Mouse (Mus musculus) midbrain, embryonic 15.5 days (tissue): ENCODE measurements around the gene Olfr161. TPM values are rescaled to one million over a fixed set of nuclear protein-coding genes. Genes with fewer than 3 reads are reported as not detected.
"Not testable (repeated sequence)": the region's sequence is repeated elsewhere in the genome, so short reads cannot be mapped to it uniquely, and the experiment has no call there.

Experiments used
- ATAC-seq: fragments of 200-750 bp; cut with Nextera tagmentation; replicated peaks from 2 replicates; pipeline ENCODE4 v1.8.0; 2017; ENCODE audit warnings: moderate TSS enrichment
- H3K27ac ChIP-seq: fragments of 300-500 bp; sonication (generic); 2 replicates; pipeline ENCODE4 v1.5.1; 2015; ENCODE audit warnings: mild to moderate bottlenecking, inconsistent platforms
- H3K27me3 ChIP-seq: fragments of 300-500 bp; sonication (generic); replicated peaks from 2 replicates; pipeline ENCODE4 v1.6.1; 2015; ENCODE audit warnings: inconsistent platforms
- H3K36me3 ChIP-seq: fragments of 300-500 bp; sonication (generic); replicated peaks from 2 replicates; pipeline ENCODE4 v1.6.1; 2015; ENCODE audit warnings: inconsistent platforms
- H3K4me1 ChIP-seq: fragments of 300-500 bp; sonication (generic); 2 replicates; pipeline ENCODE4 v1.6.1; 2015; ENCODE audit warnings: inconsistent platforms
- H3K4me2 ChIP-seq: fragments of 300-500 bp; sonication (generic); 2 replicates; pipeline ENCODE4 v1.6.1; 2015; ENCODE audit warnings: inconsistent platforms, mild to moderate bottlenecking, moderate library complexity
- H3K4me3 ChIP-seq: fragments of 300-500 bp; sonication (generic); 2 replicates; pipeline ENCODE4 v1.5.1; 2015; ENCODE audit warnings: mild to moderate bottlenecking, inconsistent platforms
- H3K9ac ChIP-seq: fragments of 300-500 bp; sonication (generic); 2 replicates; pipeline ENCODE4 v1.6.1; 2015; ENCODE audit warnings: mild to moderate bottlenecking, inconsistent platforms
- H3K9me3 ChIP-seq: fragments of 300-500 bp; sonication (generic); 2 replicates; pipeline ENCODE4 v1.6.1; 2016; ENCODE audit warnings: inconsistent platforms
- WGBS: fragments of 180-500 bp; shearing (Covaris S2); methylation state at CpG from one replicate; pipeline ENCODE4 v1.1.7; 2015; ENCODE audit warnings: mixed read lengths; 5-methylcytosine and 5-hydroxymethylcytosine counted together
- polyA plus RNA-seq: library from polyadenylated mRNA; unstranded; fragments of >200 nt; fragmentation: Nextera tagmentation; extraction: Ambion mirVana; gene quantifications from 2 replicates; pipeline ENCODE4 v1.2.1, GENCODE M21; 2015

Gene Olfr161
- polyA plus RNA-seq, result not detected in 2 replicates

GRCm38 (mm10) chr16:3590691-3591090, at the start of gene Olfr161:
Olfr161 (plus strand) TSS chr16:3591042.
- no peak for ATAC-seq
- Histone ChIP-seq H3K27me3 (no peaks in the 10 kb centered on the region), H3K9me3 (peaks cover 8% of the 10 kb centered on the region; the same call in 1 of the 2 replicates), H3K4me1 (no peaks in the 10 kb centered on the region), H3K9ac (no peak within 1 kb of the TSS), H3K27ac (no peak within 1 kb of the TSS), H3K36me3 (no peaks in the 10 kb centered on the region), H3K4me2 (no peak within 1 kb of the TSS), H3K4me3 (no peak within 1 kb of the TSS)
- 76% methylated on average over 1 of the region's 1 CpGs for WGBS

- Histone ChIP-seq H3K4me1 (no peaks in the 10 kb centered on the region), H3K4me3 (no peak overlapping the region), H3K9ac (no peak overlapping the region), H3K27me3 (no peaks in the 10 kb centered on the region), H3K4me2 (no peak overlapping the region), H3K36me3 (no peaks in the 10 kb centered on the region), H3K27ac (no peak overlapping the region), H3K9me3 (no peaks in the 10 kb centered on the region; the same call in 1 of the 2 replicates)
- ATAC-seq, result no peak
These were observed 27.3 kb upstream of the Olfr161 start for GRCm38 (mm10) chr16:3563553-3563952.

- H3K9me3 ChIP-seq, H3K27ac ChIP-seq, H3K4me1 ChIP-seq, H3K4me3 ChIP-seq, H3K36me3 ChIP-seq, H3K27me3 ChIP-seq, H3K9ac ChIP-seq, H3K4me2 ChIP-seq, ATAC-seq: not testable (repeated sequence)
- WGBS, result 67% methylated on average over 1 of the region's 1 CpGs
These were observed 13.2 kb upstream of the Olfr161 start for GRCm38 (mm10) chr16:3577658-3578057.

GRCm38 (mm10) chr16:3578227-3578848, 12.5 kb upstream of the Olfr161 start:
- 92% methylated on average over 1 of the region's 1 CpGs for WGBS
- H3K27me3 ChIP-seq, ATAC-seq, H3K9me3 ChIP-seq, H3K4me2 ChIP-seq, H3K4me1 ChIP-seq, H3K27ac ChIP-seq, H3K36me3 ChIP-seq, H3K4me3 ChIP-seq, H3K9ac ChIP-seq: not testable (repeated sequence)

GRCm38 (mm10) chr16:3631376-3631775, 40.5 kb downstream of the Olfr161 start:
- H3K4me2 ChIP-seq, result 0 out of 2 replicates have a peak overlapping the region, but pooled peaks have one; percentile 49
- not testable (repeated sequence) for ATAC-seq, H3K27ac ChIP-seq, H3K9me3 ChIP-seq, H3K36me3 ChIP-seq, H3K27me3 ChIP-seq, H3K4me3 ChIP-seq, H3K4me1 ChIP-seq, H3K9ac ChIP-seq
- WGBS, result 91% methylated on average over 5 of the region's 5 CpGs

- not testable (repeated sequence) for H3K27me3 ChIP-seq, H3K9me3 ChIP-seq, H3K4me1 ChIP-seq, H3K36me3 ChIP-seq
- peak overlapping the region; percentile 49 for H3K4me2 ChIP-seq
- ATAC-seq, result peak; percentile 96
- H3K4me3 ChIP-seq, result peak overlapping the region; percentile 40
- peak overlapping the region; percentile 42 for H3K9ac ChIP-seq
- H3K27ac ChIP-seq, result peak overlapping the region; percentile 68
- WGBS, result 18% methylated on average over 27 of the region's 27 CpGs
These were observed 41.9 kb downstream of the Olfr161 start for GRCm38 (mm10) chr16:3632572-3633361.

Other genes starting within 250 kb of the Olfr161 start
- not detected in 2 replicates for gene Mefv, start 127.1 kb downstream of the Olfr161 start, polyA plus RNA-seq
- 55.8 and 61.4 TPM in 2 replicates for gene Zfp263, start 153.1 kb downstream of the Olfr161 start, polyA plus RNA-seq
- gene Olfr15, start 239.8 kb downstream of the Olfr161 start, polyA plus RNA-seq, result not detected in 2 replicates